Mouse (Mus musculus) heart, embryonic 14.5 days (tissue): ENCODE results near the gene Cfap61. TPM values are rescaled to one million over a fixed set of nuclear protein-coding genes. Genes with fewer than 3 reads are reported as not detected.

Experiments used
- ATAC-seq: fragments of 200-750 bp; cut with Nextera tagmentation; 2 replicates; pipeline ENCODE4 v1.8.0; 2017; ENCODE audit warnings: low read depth, moderate TSS enrichment; ENCODE audit not compliant: insufficient number of reproducible peaks, insufficient read depth, low FRiP score
- H3K27ac ChIP-seq, 2 experiments: fragments of 200-500 bp in 1 of 2; fragments of 300-500 bp in 1 of 2; sonication (generic) in 1 of 2; replicated peaks in 1 of 2; 2 replicates each; pipeline ENCODE4 v1.5.1; 2012 to 2014; ENCODE audit warnings: low read depth in 2 of 2, low read length in 2 of 2, control low read depth in 1 of 2, mild to moderate bottlenecking in 1 of 2, mixed read lengths in 1 of 2; ENCODE audit not compliant: control insufficient read depth in 1 of 2, insufficient read depth in 1 of 2
- H3K27me3 ChIP-seq: fragments of 300-500 bp; sonication (generic); 2 replicates; pipeline ENCODE4 v1.6.1; 2014; ENCODE audit warnings: mild to moderate bottlenecking, low read length, control low read depth; ENCODE audit not compliant: control insufficient read depth, insufficient read depth
- H3K36me3 ChIP-seq: fragments of 300-500 bp; sonication (generic); 2 replicates; pipeline ENCODE4 v1.6.1; 2014; ENCODE audit warnings: mild to moderate bottlenecking, control low read depth, low read length, mixed read lengths; ENCODE audit not compliant: control insufficient read depth, insufficient read depth
- H3K4me1 ChIP-seq, 2 experiments: fragments of 200-500 bp in 1 of 2; fragments of 300-500 bp in 1 of 2; sonication (generic) in 1 of 2; 2 replicates each; pipeline ENCODE4 v1.6.1; 2012 to 2014; ENCODE audit warnings: low read length in 2 of 2, control low read depth in 1 of 2, mixed read lengths in 1 of 2; ENCODE audit not compliant: control insufficient read depth in 2 of 2, insufficient read depth in 2 of 2
- H3K4me2 ChIP-seq: fragments of 300-500 bp; sonication (generic); 2 replicates; pipeline ENCODE4 v1.6.1; 2014; ENCODE audit warnings: mild to moderate bottlenecking, low read length
- H3K4me3 ChIP-seq, 2 experiments: fragments of 200-500 bp in 1 of 2; fragments of 300-500 bp in 1 of 2; sonication (generic) in 1 of 2; 2 replicates each; pipeline ENCODE4 v1.5.1; 2012 to 2014; ENCODE audit warnings: low read length in 2 of 2, mild to moderate bottlenecking in 2 of 2, control low read depth in 1 of 2, low read depth in 1 of 2, moderate library complexity in 1 of 2; ENCODE audit not compliant: control insufficient read depth in 1 of 2, insufficient read depth in 1 of 2
- H3K9ac ChIP-seq: fragments of 300-500 bp; sonication (generic); 2 replicates; pipeline ENCODE4 v1.6.1; 2014; ENCODE audit warnings: mild to moderate bottlenecking, low read length
- H3K9me3 ChIP-seq: fragments of 300-500 bp; sonication (generic); 2 replicates; pipeline ENCODE4 v1.6.1; 2016; ENCODE audit warnings: low read length, control low read depth; ENCODE audit not compliant: control insufficient read depth
- WGBS: fragments of 180-500 bp; shearing (Covaris S2); extraction: QIAGEN DNeasy Blood & Tissue Kit; methylation state at CpG from one replicate; pipeline ENCODE4 v1.1.7; 2014; 5-methylcytosine and 5-hydroxymethylcytosine counted together
- polyA plus RNA-seq: library from polyadenylated mRNA; unstranded; fragments of >200 nt; fragmentation: Nextera tagmentation; extraction: Ambion mirVana; gene quantifications from 2 replicates; pipeline ENCODE4 v1.2.1, GENCODE M21; 2014

Cfap61 gene
- polyA plus RNA-seq, 1 experiment from 2014 or later: 0.46 TPM

GRCm38 (mm10) chr2:146116282-146116681 is 181.7 kb downstream of the Cfap61 start:
- H3K9me3 ChIP-seq: no peaks in the 10 kb centered on the region
- 66% methylated on average over 6 of the region's 6 CpGs for WGBS
- no peaks in the 10 kb centered on the region for H3K27me3 ChIP-seq
- H3K36me3 ChIP-seq: no peaks in the 10 kb centered on the region
- no peaks in the 10 kb centered on the region for H3K4me1 ChIP-seq
- no peak for ATAC-seq
- H3K4me3 ChIP-seq: no peak overlapping the region
- no peak overlapping the region for H3K4me2 ChIP-seq
- H3K27ac ChIP-seq: no peak overlapping the region
- H3K9ac ChIP-seq: no peak overlapping the region

- WGBS: 94% methylated on average over 5 of the region's 5 CpGs
- Histone ChIP-seq H3K4me2 (no peak overlapping the region), H3K9me3 (no peaks in the 10 kb centered on the region), H3K27me3 (no peaks in the 10 kb centered on the region), H3K27ac (no peak overlapping the region), H3K36me3 (no peaks in the 10 kb centered on the region), H3K9ac (no peak overlapping the region), H3K4me3 (no peak overlapping the region), H3K4me1 (no peaks in the 10 kb centered on the region)
- no peak for ATAC-seq
Measured at GRCm38 (mm10) chr2:146116726-146117125, 182.1 kb downstream of the Cfap61 start.

GRCm38 (mm10) chr2:146117191-146117914 is 182.8 kb downstream of the Cfap61 start:
- Histone ChIP-seq H3K9me3 (no peaks in the 10 kb centered on the region), H3K9ac (no peak overlapping the region), H3K36me3 (no peaks in the 10 kb centered on the region), H3K4me2 (no peak overlapping the region), H3K4me1 (no peaks in the 10 kb centered on the region), H3K27ac (no peak overlapping the region), H3K4me3 (no peak overlapping the region), H3K27me3 (no peaks in the 10 kb centered on the region)
- no peak for ATAC-seq
- WGBS: 79% methylated on average over 17 of the region's 17 CpGs

- WGBS: 64% methylated on average over 3 of the region's 3 CpGs
Measured at GRCm38 (mm10) chr2:146117915-146118403, 183.4 kb downstream of the Cfap61 start.

GRCm38 (mm10) chr2:146121551-146121950 is 187.0 kb downstream of the Cfap61 start:
- ATAC-seq: no peak
- Histone ChIP-seq H3K27ac (no peak overlapping the region), H3K27me3 (no peaks in the 10 kb centered on the region), H3K4me1 (no peaks in the 10 kb centered on the region), H3K36me3 (no peaks in the 10 kb centered on the region), H3K4me3 (no peak overlapping the region), H3K4me2 (no peak overlapping the region), H3K9me3 (no peaks in the 10 kb centered on the region), H3K9ac (no peak overlapping the region)
- WGBS: 74% methylated on average over 7 of the region's 7 CpGs

More at GRCm38 (mm10) chr2:146117915-146118403, 183.4 kb downstream of the Cfap61 start:
- Histone ChIP-seq H3K27ac (no peak overlapping the region), H3K4me1 (no peaks in the 10 kb centered on the region), H3K9ac (no peak overlapping the region), H3K27me3 (no peaks in the 10 kb centered on the region), H3K9me3 (no peaks in the 10 kb centered on the region), H3K4me3 (no peak overlapping the region), H3K4me2 (no peak overlapping the region), H3K36me3 (no peaks in the 10 kb centered on the region)
- no peak for ATAC-seq

GRCm38 (mm10) chr2:146125129-146125528 is 190.5 kb downstream of the Cfap61 start:
- 72% methylated on average over 2 of the region's 2 CpGs for WGBS
- no peak overlapping the region for H3K27ac ChIP-seq
- no peaks in the 10 kb centered on the region for H3K27me3 ChIP-seq
- no peaks in the 10 kb centered on the region for H3K9me3 ChIP-seq
- H3K36me3 ChIP-seq: no peaks in the 10 kb centered on the region
- ATAC-seq: no peak
- H3K4me1 ChIP-seq: no peaks in the 10 kb centered on the region
- H3K4me2 ChIP-seq: no peak overlapping the region
- no peak overlapping the region for H3K9ac ChIP-seq
- H3K4me3 ChIP-seq: no peak overlapping the region

- Histone ChIP-seq H3K27me3 (no peaks in the 10 kb centered on the region), H3K4me2 (no peak overlapping the region), H3K9me3 (no peaks in the 10 kb centered on the region), H3K27ac (no peak overlapping the region), H3K4me3 (no peak overlapping the region), H3K36me3 (no peaks in the 10 kb centered on the region), H3K4me1 (no peaks in the 10 kb centered on the region), H3K9ac (no peak overlapping the region)
- ATAC-seq: no peak
- 87% methylated on average over 6 of the region's 6 CpGs for WGBS
Measured at GRCm38 (mm10) chr2:146128622-146129021, 194.0 kb downstream of the Cfap61 start.

- no peaks in the 10 kb centered on the region for H3K4me1 ChIP-seq
- H3K27ac ChIP-seq: no peak overlapping the region
- 90% methylated on average over 3 of the region's 3 CpGs for WGBS
- H3K36me3 ChIP-seq: no peaks in the 10 kb centered on the region
- no peaks in the 10 kb centered on the region for H3K9me3 ChIP-seq
- H3K9ac ChIP-seq: no peak overlapping the region
- no peak for ATAC-seq
- H3K4me3 ChIP-seq: no peak overlapping the region
- H3K4me2 ChIP-seq: no peak overlapping the region
- no peaks in the 10 kb centered on the region for H3K27me3 ChIP-seq
Measured at GRCm38 (mm10) chr2:146130514-146130913, 195.9 kb downstream of the Cfap61 start.
